Mouse (Mus musculus) thymus, adult 2 months (tissue): ENCODE measurements around the gene Sigmar1. TPM values are rescaled to one million over a fixed set of nuclear protein-coding genes. Genes with fewer than 3 reads are reported as not detected.
A peak's percentile ranks its signal among the peaks of the same experiment; 100 is the strongest.
"Not testable (repeated sequence)": the region's sequence is repeated elsewhere in the genome, so short reads cannot be mapped to it uniquely, and the experiment has no call there.

Experiments used
- DNase-seq: peaks from one replicate; pipeline ENCODE4 v3.0.0; 2021
- H3K27ac ChIP-seq: fragments of 200-500 bp; 2 replicates; pipeline ENCODE4 v1.5.1; 2012; ENCODE audit warnings: low read length, control low read depth; ENCODE audit not compliant: control insufficient read depth, insufficient read depth
- H3K27me3 ChIP-seq: fragments of 200-500 bp; 2 replicates; pipeline ENCODE4 v1.6.1; 2012; ENCODE audit warnings: mild to moderate bottlenecking, low read length, moderate library complexity, mixed read lengths; ENCODE audit not compliant: control insufficient read depth, insufficient read depth
- H3K36me3 ChIP-seq: fragments of 200-500 bp; 2 replicates; pipeline ENCODE4 v1.6.1; 2012; ENCODE audit warnings: mild to moderate bottlenecking, low read length, moderate library complexity; ENCODE audit not compliant: control insufficient read depth, insufficient read depth
- H3K4me1 ChIP-seq: fragments of 200-500 bp; replicated peaks from 2 replicates; pipeline ENCODE4 v1.6.1; 2012; ENCODE audit warnings: low read length; ENCODE audit not compliant: control insufficient read depth, insufficient read depth
- H3K4me3 ChIP-seq: fragments of 200-500 bp; 2 replicates; pipeline ENCODE4 v1.5.1; 2012; ENCODE audit warnings: mild to moderate bottlenecking, low read length, control low read depth, moderate library complexity; ENCODE audit not compliant: control insufficient read depth, insufficient read depth
- CTCF ChIP-seq: fragments of 200-500 bp; IDR thresholded peaks from 2 replicates; pipeline ENCODE4 v1.5.1; 2012; ENCODE audit warnings: mild to moderate bottlenecking, control low read depth, low read length, moderate library complexity, borderline replicate concordance; ENCODE audit not compliant: control insufficient read depth, poor library complexity, insufficient read depth; ENCODE audit errors: extremely low read depth
- whole genome bisulfite sequencing: fragments of 180-500 bp; shearing (Covaris S2); methylation state at CpG from one replicate; pipeline ENCODE4 v1.1.7; 2018; 5-methylcytosine and 5-hydroxymethylcytosine counted together
- polyA plus RNA-seq: library from polyadenylated mRNA; depleted of rRNA; stranded (reverse); fragments of >200 nt; gene quantifications from 2 replicates; pipeline ENCODE4 v1.2.3, GENCODE M21; 2012; rRNA removed

Sigmar1 gene
- polyA plus RNA-seq, 1 experiment: 65.6 TPM

GRCm38 (mm10) chr4:41696930-41697841 lies 58.8 kb downstream of the Sigmar1 start, which contains the start of gene Cntfr:
Gene Cntfr, minus strand, starts transcription at chr4:41697089.
- H3K36me3 ChIP-seq, H3K27ac ChIP-seq, H3K27me3 ChIP-seq, H3K4me1 ChIP-seq, H3K4me3 ChIP-seq: not testable (repeated sequence)
- peak; percentile 57; the same call in 1 of the 2 replicates for TF ChIP-seq CTCF
- 11% methylated on average over 33 of the region's 40 CpGs for WGBS
- peak; percentile 79 for DNase-seq

- WGBS: 10% methylated on average over 14 of the region's 15 CpGs
- not testable (repeated sequence) for H3K27ac ChIP-seq, H3K36me3 ChIP-seq, H3K4me1 ChIP-seq, H3K4me3 ChIP-seq, DNase-seq, H3K27me3 ChIP-seq
These were observed 59.5 kb downstream of the Sigmar1 start for GRCm38 (mm10) chr4:41696452-41696851.

- WGBS: 5% methylated on average over 21 of the region's 38 CpGs
- not testable (repeated sequence) for H3K4me3 ChIP-seq, H3K36me3 ChIP-seq, H3K27ac ChIP-seq, H3K4me1 ChIP-seq, H3K27me3 ChIP-seq, DNase-seq
These were observed 60.2 kb downstream of the Sigmar1 start for GRCm38 (mm10) chr4:41695800-41696199.

- H3K4me3 ChIP-seq: not testable (repeated sequence)
These were observed 62.4 kb downstream of the Sigmar1 start for GRCm38 (mm10) chr4:41693511-41693910.

GRCm38 (mm10) chr4:41690014-41690413 lies 65.9 kb downstream of the Sigmar1 start:
- not testable (repeated sequence) for H3K4me1 ChIP-seq, H3K4me3 ChIP-seq, H3K36me3 ChIP-seq, H3K27me3 ChIP-seq, H3K27ac ChIP-seq, DNase-seq
- no CpG with 5 or more reads among the region's 4 CpGs for WGBS

More at GRCm38 (mm10) chr4:41693511-41693910, 62.4 kb downstream of the Sigmar1 start:
- not testable (repeated sequence) for H3K4me1 ChIP-seq, H3K27ac ChIP-seq, H3K36me3 ChIP-seq, DNase-seq, H3K27me3 ChIP-seq
- 14% methylated on average over 4 of the region's 4 CpGs for WGBS

GRCm38 (mm10) chr4:41688562-41688961 lies 67.4 kb downstream of the Sigmar1 start:
- not testable (repeated sequence) for H3K36me3 ChIP-seq, H3K27ac ChIP-seq, H3K27me3 ChIP-seq, DNase-seq, H3K4me3 ChIP-seq, H3K4me1 ChIP-seq
- 82% methylated on average over 1 of the region's 1 CpGs for WGBS

Other genes starting within 250 kb of the Sigmar1 start
- 0.87 and 1.7 TPM in 2 replicates for gene 1110017D15Rik, start 238.8 kb downstream of the Sigmar1 start, polyA plus RNA-seq
- 23.0 and 29.8 TPM in 2 replicates for gene Fam219a, start 186.6 kb downstream of the Sigmar1 start, polyA plus RNA-seq
- 0.18 and 0.96 TPM in 2 replicates for gene Dnaic1, start 186.4 kb downstream of the Sigmar1 start, polyA plus RNA-seq
- gene Enho, start 115.8 kb downstream of the Sigmar1 start, polyA plus RNA-seq: 7.5 and 10.3 TPM in 2 replicates
- gene Cntfr, start 59.1 kb downstream of the Sigmar1 start, polyA plus RNA-seq: 2.3 and 3.0 TPM in 2 replicates
- gene Il11ra1, start 56.2 kb downstream of the Sigmar1 start, polyA plus RNA-seq: 47.4 and 73.2 TPM in 2 replicates
- 82.8 and 94.9 TPM in 2 replicates for gene Rpp25l, start 42.6 kb downstream of the Sigmar1 start, polyA plus RNA-seq
- 60.5 and 72.8 TPM in 2 replicates for gene Dctn3, start 33.0 kb downstream of the Sigmar1 start, polyA plus RNA-seq
- 0.06 and 0.15 TPM in 2 replicates for gene Arid3c, start 25.0 kb downstream of the Sigmar1 start, polyA plus RNA-seq
- 189 and 211 TPM in 2 replicates for gene Galt, start 929 bp downstream of the Sigmar1 start, polyA plus RNA-seq
- 85.4 and 97.4 TPM in 2 replicates for gene Ccl27a, start 18.1 kb upstream of the Sigmar1 start, polyA plus RNA-seq
- gene Gm21541, start 147.5 kb upstream of the Sigmar1 start, polyA plus RNA-seq: 12.4 and 22.8 TPM in 2 replicates
- 4.3 and 5.9 TPM in 2 replicates for gene Gm20878, start 185.4 kb upstream of the Sigmar1 start, polyA plus RNA-seq
- 0.15 TPM in 2 replicates for gene Fam205a4, start 209.9 kb upstream of the Sigmar1 start, polyA plus RNA-seq